In the genomic region with DNA sequence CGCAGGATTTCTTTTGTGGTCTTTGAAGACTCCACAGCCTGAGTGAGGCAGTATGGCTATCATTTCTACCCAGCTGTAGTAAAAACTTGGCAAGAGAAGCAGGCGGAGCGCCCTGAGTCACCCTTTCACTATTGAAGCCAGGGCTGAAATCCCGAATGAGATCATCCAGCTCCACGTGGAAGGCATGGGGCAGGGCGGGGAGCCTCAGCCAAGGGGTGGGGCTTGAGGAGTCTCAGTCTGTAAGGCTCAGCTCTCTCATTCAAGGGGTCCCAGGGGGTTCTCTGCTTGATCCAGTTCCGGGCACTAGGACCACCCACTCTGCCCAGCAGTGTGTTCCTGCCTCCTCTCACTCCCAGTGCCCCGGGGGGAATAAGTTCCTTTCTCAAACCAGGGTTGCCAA, we compare ENCODE assay signal across 8 mouse cellular contexts. TPM values are rescaled to one million over a fixed set of nuclear protein-coding genes. Genes with fewer than 3 reads are reported as not detected.
A peak's percentile ranks its signal among the peaks of the same experiment; 100 is the strongest.
DNase-seq lines count a peak whose midpoint lies in the region; ATAC-seq and TF ChIP-seq lines count a peak whose summit lies in the region.

No protein-coding gene starts in this region.

- H3K36me3 ChIP-seq in hindbrain, embryonic 13.5 days = peaks cover 17% of the 10 kb centered on the region
- H3K36me3 ChIP-seq in lung, embryonic 15.5 days = peaks cover 38% of the 10 kb centered on the region

- H3K27me3 ChIP-seq in hindbrain, embryonic 13.5 days = peaks cover 22% of the 10 kb centered on the region
- H3K27me3 ChIP-seq in lung, embryonic 15.5 days = no peaks in the 10 kb centered on the region

- peak; percentile 74 for ATAC-seq in hindbrain, embryonic 13.5 days (ENCODE audit: low FRiP score)
- ATAC-seq in lung, embryonic 15.5 days (ENCODE audit: borderline replicate concordance, extremely low read depth, low FRiP score, low TSS enrichment) = peak; percentile 81

- TF ChIP-seq POLR2A in cortical plate, adult 2 months (IDR thresholded peaks at IDR 0.05; ENCODE audit: extremely low read depth, insufficient read depth, low read length) = no peak

- peak overlapping the region; percentile 80 for H3K9ac ChIP-seq in hindbrain, embryonic 13.5 days
- peak overlapping the region; percentile 87 for H3K9ac ChIP-seq in lung, embryonic 15.5 days

- peak overlapping the region; percentile 59 for H3K4me3 ChIP-seq in cortical plate, adult 2 months (ENCODE audit: insufficient read depth, low read length)
- H3K4me3 ChIP-seq in gastrocnemius, adult 2 months = peak overlapping the region; percentile 78
- peak overlapping the region; percentile 66 for H3K4me3 ChIP-seq in hindbrain, embryonic 13.5 days
- peak overlapping the region; percentile 66 for H3K4me3 ChIP-seq in lung, embryonic 15.5 days

- no peak overlapping the region for H3K27ac ChIP-seq in cortical plate, adult 2 months (ENCODE audit: insufficient read depth, low read length)
- peak overlapping the region; percentile 97 for H3K27ac ChIP-seq in gastrocnemius, adult 2 months
- H3K27ac ChIP-seq in hindbrain, embryonic 13.5 days = peak overlapping the region; percentile 69; the same call in 1 of the 2 replicates
- peak overlapping the region; percentile 98 for H3K27ac ChIP-seq in lung, embryonic 15.5 days

- DNase-seq in adrenal gland, adult (ENCODE audit: inconsistent age in 2 of 2, low spot score in 1 of 2) = peak; percentile 92 to 97
- peak; percentile 96 for DNase-seq in gastrocnemius, adult 2 months
- DNase-seq in layer of hippocampus, postnatal 14 days (ENCODE audit: low spot score in 2 of 2) = peak; percentile 71 to 82
- DNase-seq in ovary, postnatal 14 days (ENCODE audit: low spot score) = peak; percentile 75
- no peak for DNase-seq in T-cell, adult 2 months (ENCODE audit: low spot score)

- intact Hi-C loops in gastrocnemius, adult 2 months (cut with DNase I) = loop anchor here (5.0 kb wide), 1 partner anchor 1267 kb away; no protein-coding TSS in a partner anchor

- H3K4me1 ChIP-seq in cortical plate, adult 2 months (ENCODE audit: control insufficient read depth, insufficient read depth, low read length) = no peaks in the 10 kb centered on the region
- H3K4me1 ChIP-seq in hindbrain, embryonic 13.5 days (replicated peaks) = peaks cover 22% of the 10 kb centered on the region
- peaks cover 26% of the 10 kb centered on the region for H3K4me1 ChIP-seq in lung, embryonic 15.5 days

- WGBS in hindbrain, embryonic 13.5 days = 4% methylated on average over 8 of the region's 8 CpGs
- 1% methylated on average over 8 of the region's 8 CpGs for WGBS in lung, embryonic 15.5 days

- TF ChIP-seq CTCF in cortical plate, adult 2 months (IDR thresholded peaks at IDR 0.05; ENCODE audit: extremely low read depth, insufficient read depth, low read length) = no peak
- no peak for TF ChIP-seq CTCF in gastrocnemius, adult 2 months (IDR thresholded peaks at IDR 0.05)

- peak overlapping the region; percentile 100 for H3K4me2 ChIP-seq in hindbrain, embryonic 13.5 days
- peak overlapping the region; percentile 86 for H3K4me2 ChIP-seq in lung, embryonic 15.5 days

- no peaks in the 10 kb centered on the region for H3K9me3 ChIP-seq in hindbrain, embryonic 13.5 days
- H3K9me3 ChIP-seq in lung, embryonic 15.5 days = no peaks in the 10 kb centered on the region

RNA-seq across cellular contexts. Expression of a gene that starts 2.2 kb away (rescaled TPM):
- 6.8 and 8.1 TPM in 2 replicates for polyA plus RNA-seq in cortical plate, adult 2 months (2012; rRNA removed)
- 10 to 100 TPM; 17.3 to 24.4 TPM for total RNA-seq in gastrocnemius, adult 2 months (2021)
- polyA plus RNA-seq in hindbrain, embryonic 13.5 days (2015; fragmentation: Nextera tagmentation; extraction: Ambion mirVana) = 10.2 and 14.8 TPM in 2 replicates
- total RNA-seq in layer of hippocampus, postnatal 14 days (2021) = 10 to 100 TPM; 16.3 to 21.4 TPM
- polyA plus RNA-seq in lung, embryonic 15.5 days (2015; fragmentation: Nextera tagmentation; extraction: Ambion mirVana) = 55.5 and 59.7 TPM in 2 replicates
